Mouse (Mus musculus) olfactory bulb, adult 2 months (tissue): ENCODE results near the gene Gstm4.

Experiments used
- CTCF ChIP-seq: fragments of 200-500 bp; IDR thresholded peaks from 2 replicates; pipeline ENCODE4 v1.5.1; 2012; ENCODE audit warnings: low read depth, mild to moderate bottlenecking, low read length, moderate library complexity; ENCODE audit not compliant: insufficient read depth
- POLR2A ChIP-seq: fragments of 200-500 bp; IDR thresholded peaks from 2 replicates; pipeline ENCODE4 v1.6.1; 2012; ENCODE audit warnings: mild to moderate bottlenecking, low read depth, low read length, moderate library complexity; ENCODE audit not compliant: insufficient read depth

- TF ChIP-seq CTCF (no peak), POLR2A (no peak)
Measured at GRCm38 (mm10) chr3:108061420-108061819, 16.7 kb upstream of the Gstm4 start.
